Mouse (Mus musculus): ENCODE measurements around the gene Stx8. TPM values are rescaled to one million over a fixed set of nuclear protein-coding genes. Genes with fewer than 3 reads are reported as not detected.

The Stx8 gene
- polyA plus RNA-seq, 1 experiment from 2014 or later: 59.7 TPM

DNA sequence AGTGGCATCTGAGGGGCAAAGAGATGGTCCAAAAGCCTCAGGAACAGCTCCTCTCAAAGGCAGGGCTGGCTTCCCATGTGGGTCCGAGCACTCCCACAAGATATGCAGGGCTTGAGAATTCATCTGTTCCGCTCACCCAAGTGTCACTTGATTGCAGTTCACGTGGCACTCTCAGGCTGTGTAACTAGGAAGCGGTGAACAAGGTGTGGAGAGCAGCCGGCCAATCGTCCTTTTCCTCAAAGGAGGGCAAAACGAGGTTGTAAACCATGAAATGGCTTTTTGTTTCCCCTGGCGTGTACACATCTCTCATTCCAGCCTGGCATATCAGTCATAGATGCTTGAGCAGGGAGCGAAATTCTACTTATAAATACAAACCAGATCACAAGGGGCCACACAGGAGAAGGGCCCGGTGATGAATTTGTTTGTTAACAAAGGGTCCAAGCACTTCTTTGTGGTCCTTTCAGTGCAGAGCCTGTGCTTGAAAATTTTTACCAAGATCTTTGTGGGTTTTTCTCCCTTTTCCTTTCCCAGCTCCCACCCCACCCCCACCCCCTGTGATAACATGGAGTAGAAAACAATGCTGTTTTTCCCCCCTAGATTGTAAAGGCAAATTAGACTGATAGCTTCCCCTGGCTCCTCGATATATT lies 147.6 kb downstream of the Stx8 start:
- Histone ChIP-seq H3K4me1 (replicated peaks) (peaks cover 5% of the 10 kb centered on the region; the same call in 1 of the 2 replicates), H3K27me3 (replicated peaks) (no peaks in the 10 kb centered on the region), H3K36me3 (no peaks in the 10 kb centered on the region), H3K27ac (no peak overlapping the region), H3K4me3 (replicated peaks) (no peak overlapping the region), H3K4me2 (replicated peaks) (no peak overlapping the region), H3K9me3 (no peaks in the 10 kb centered on the region), H3K9ac (no peak overlapping the region)
- WGBS: 41% methylated on average over 11 of the region's 11 CpGs
- no peak for ATAC-seq

DNA sequence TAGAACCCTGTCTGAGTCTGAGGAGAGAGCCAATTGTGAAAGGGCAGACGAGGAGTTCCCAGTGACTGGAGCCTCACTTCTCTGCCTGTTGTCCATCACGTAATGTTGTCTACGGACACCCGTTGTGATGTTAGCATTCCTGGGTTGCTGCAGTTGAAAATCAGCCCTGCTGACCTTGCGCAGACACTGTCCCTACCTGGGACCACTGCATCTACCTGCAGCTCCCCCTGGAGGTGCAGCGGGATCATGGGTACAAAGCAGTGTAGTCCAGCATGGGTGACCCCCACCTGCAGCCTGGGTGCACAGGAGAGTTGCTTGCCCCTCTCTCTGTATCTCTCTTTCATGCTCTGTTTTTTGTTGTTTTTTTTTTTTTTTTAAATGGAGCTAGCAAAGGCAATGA lies 148.2 kb downstream of the Stx8 start:
- no peaks in the 10 kb centered on the region for H3K9me3 ChIP-seq
- H3K9ac ChIP-seq: no peak overlapping the region
- H3K4me3 ChIP-seq (replicated peaks): no peak overlapping the region
- no peak overlapping the region for H3K4me2 ChIP-seq (replicated peaks)
- no peaks in the 10 kb centered on the region for H3K27me3 ChIP-seq (replicated peaks)
- ATAC-seq: no peak
- peaks cover 5% of the 10 kb centered on the region; the same call in 1 of the 2 replicates for H3K4me1 ChIP-seq (replicated peaks)
- H3K27ac ChIP-seq: no peak overlapping the region
- WGBS: 37% methylated on average over 6 of the region's 6 CpGs
- H3K36me3 ChIP-seq: no peaks in the 10 kb centered on the region

DNA sequence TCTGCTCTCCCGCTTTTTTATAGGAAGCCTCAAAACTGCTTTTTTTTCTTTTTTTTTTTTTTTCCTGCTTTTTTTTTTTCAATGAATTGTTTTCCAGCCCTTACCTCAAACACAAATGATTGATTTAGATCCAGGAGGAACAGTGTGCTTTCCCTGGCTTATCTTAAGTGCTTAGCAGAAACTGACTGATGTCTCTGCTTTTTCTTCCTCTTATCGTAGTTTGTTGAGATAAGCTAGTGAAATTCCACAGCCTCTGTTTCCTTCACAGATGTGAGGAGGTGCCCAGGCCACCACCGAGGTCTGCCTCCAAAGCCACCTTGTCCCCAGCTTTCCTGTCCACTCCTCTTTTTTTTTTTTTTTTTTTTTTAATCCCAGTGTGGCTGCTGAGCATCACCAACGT lies 150.2 kb downstream of the Stx8 start:
- Histone ChIP-seq H3K4me2 (replicated peaks) (no peak overlapping the region), H3K4me1 (replicated peaks) (peaks cover 5% of the 10 kb centered on the region; the same call in 1 of the 2 replicates), H3K27ac (no peak overlapping the region), H3K9me3 (no peaks in the 10 kb centered on the region), H3K9ac (no peak overlapping the region), H3K27me3 (replicated peaks) (no peaks in the 10 kb centered on the region), H3K36me3 (no peaks in the 10 kb centered on the region), H3K4me3 (replicated peaks) (no peak overlapping the region)
- no peak for ATAC-seq
- 36% methylated on average over 4 of the region's 4 CpGs for WGBS

DNA sequence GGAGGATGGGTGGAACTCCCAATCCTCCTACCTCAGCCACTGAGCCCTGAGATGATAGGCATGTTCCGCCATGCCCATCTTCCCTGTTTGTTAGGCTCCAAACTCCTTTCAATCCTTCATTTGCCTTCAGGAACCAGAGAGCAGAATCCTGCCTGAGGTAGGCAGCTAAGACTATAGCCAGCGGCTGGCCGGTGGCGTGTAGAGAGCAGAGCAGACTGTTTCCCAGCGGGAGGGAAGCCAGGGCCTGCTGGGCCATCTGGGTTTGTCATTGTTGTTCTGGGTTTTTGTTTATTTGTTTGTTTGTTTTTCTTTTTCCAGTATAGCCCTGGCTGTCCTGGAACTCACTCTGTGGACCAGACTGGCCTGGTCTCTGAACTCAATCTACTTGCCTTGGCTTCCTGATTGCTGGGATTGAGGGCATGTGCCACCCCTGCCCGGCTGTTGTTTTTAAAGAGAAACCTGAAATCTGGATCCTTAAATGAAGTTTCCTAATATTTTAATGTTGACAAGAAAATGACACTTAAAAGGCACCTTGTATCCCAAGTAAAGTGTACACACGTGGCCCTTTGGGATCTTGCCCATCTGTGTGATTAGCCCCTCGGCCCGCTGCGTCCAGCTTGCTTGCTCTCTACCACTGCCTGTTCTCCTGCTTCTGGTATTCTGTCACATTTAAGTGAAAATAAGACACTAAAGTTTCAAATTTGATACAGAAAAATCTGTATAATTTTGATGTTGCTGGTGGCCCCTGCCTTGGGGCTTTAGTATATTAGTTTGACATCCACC lies 152.1 kb downstream of the Stx8 start:
- Histone ChIP-seq H3K4me2 (replicated peaks) (no peak overlapping the region), H3K27ac (no peak overlapping the region), H3K36me3 (no peaks in the 10 kb centered on the region), H3K27me3 (replicated peaks) (no peaks in the 10 kb centered on the region), H3K9ac (no peak overlapping the region), H3K9me3 (no peaks in the 10 kb centered on the region), H3K4me1 (replicated peaks) (peaks cover 5% of the 10 kb centered on the region; the same call in 1 of the 2 replicates), H3K4me3 (replicated peaks) (no peak overlapping the region)
- 94% methylated on average over 10 of the region's 10 CpGs for WGBS
- no peak for ATAC-seq

DNA sequence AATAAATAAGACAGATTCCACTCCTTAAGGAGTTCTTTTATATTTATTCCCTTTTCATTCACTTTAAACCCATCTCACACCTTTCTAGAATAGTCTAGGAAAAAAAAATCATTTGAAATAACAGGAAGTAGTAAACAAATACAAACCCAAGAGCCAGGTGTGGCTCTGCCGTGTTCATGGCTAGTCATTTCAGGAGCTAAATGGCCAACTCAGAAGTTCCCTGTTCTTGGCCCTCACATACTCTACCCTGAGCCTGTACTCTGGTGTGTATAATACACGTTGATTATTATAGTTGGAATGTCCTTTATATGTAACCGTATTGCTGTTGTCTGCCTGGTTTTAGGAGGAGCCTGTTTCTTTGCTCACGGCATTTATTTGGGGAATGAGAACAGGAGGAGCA lies 152.7 kb downstream of the Stx8 start:
- Histone ChIP-seq H3K4me2 (replicated peaks) (no peak overlapping the region), H3K36me3 (no peaks in the 10 kb centered on the region), H3K4me3 (replicated peaks) (no peak overlapping the region), H3K4me1 (replicated peaks) (no peaks in the 10 kb centered on the region; the same call in 1 of the 2 replicates), H3K27me3 (replicated peaks) (no peaks in the 10 kb centered on the region), H3K27ac (no peak overlapping the region), H3K9me3 (no peaks in the 10 kb centered on the region), H3K9ac (no peak overlapping the region)
- no peak for ATAC-seq
- WGBS: 80% methylated on average over 4 of the region's 4 CpGs

DNA sequence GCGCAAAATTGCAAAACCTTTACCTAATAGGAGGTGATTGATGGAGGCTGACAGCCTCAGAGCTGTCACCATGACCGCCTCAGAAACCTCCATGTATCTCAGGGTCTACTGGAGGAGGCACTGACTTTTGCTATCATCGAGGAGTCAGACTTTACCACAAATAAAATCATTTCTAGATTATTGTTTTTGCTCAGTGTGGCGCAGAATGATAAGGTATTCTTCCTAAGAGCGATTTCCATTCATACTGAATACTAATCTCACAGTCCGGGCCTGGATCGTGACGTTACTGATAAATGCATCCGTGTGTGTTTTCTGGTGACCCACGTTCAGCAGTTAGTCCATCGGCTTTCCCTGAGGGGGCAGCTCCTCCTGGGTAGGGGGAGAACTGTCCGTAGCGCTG lies 153.1 kb downstream of the Stx8 start:
- H3K4me3 ChIP-seq (replicated peaks): no peak overlapping the region
- H3K27me3 ChIP-seq (replicated peaks): no peaks in the 10 kb centered on the region
- H3K9ac ChIP-seq: no peak overlapping the region
- no peaks in the 10 kb centered on the region; the same call in 1 of the 2 replicates for H3K4me1 ChIP-seq (replicated peaks)
- no peaks in the 10 kb centered on the region for H3K36me3 ChIP-seq
- no peaks in the 10 kb centered on the region for H3K9me3 ChIP-seq
- no peak for ATAC-seq
- WGBS: 90% methylated on average over 13 of the region's 13 CpGs
- H3K4me2 ChIP-seq (replicated peaks): no peak overlapping the region
- H3K27ac ChIP-seq: no peak overlapping the region

DNA sequence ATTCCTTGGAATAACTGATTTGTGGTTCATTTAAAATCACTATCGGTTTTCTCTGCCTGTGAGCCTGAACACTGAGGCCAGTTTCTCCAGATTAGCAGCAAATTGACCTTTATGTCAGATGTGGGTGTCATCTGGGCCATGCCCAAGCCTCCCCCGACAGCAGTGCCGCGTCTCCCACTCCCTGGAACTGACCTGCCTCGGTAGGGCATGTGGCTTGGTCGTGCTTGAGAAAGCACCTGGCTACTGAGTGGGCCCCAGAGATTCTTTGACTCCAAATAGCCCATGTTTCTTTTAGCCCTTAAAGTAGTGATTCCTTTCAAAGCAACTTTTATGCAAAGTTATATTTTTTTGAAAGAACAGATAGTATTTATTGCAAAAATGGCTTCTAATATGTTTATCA lies 155.3 kb downstream of the Stx8 start:
- no peaks in the 10 kb centered on the region for H3K9me3 ChIP-seq
- no peak overlapping the region for H3K4me3 ChIP-seq (replicated peaks)
- no peaks in the 10 kb centered on the region for H3K27me3 ChIP-seq (replicated peaks)
- no peak overlapping the region for H3K9ac ChIP-seq
- no peaks in the 10 kb centered on the region for H3K36me3 ChIP-seq
- 53% methylated on average over 6 of the region's 6 CpGs for WGBS
- H3K27ac ChIP-seq: no peak overlapping the region
- ATAC-seq: no peak
- H3K4me1 ChIP-seq (replicated peaks): no peaks in the 10 kb centered on the region
- no peak overlapping the region for H3K4me2 ChIP-seq (replicated peaks)

DNA sequence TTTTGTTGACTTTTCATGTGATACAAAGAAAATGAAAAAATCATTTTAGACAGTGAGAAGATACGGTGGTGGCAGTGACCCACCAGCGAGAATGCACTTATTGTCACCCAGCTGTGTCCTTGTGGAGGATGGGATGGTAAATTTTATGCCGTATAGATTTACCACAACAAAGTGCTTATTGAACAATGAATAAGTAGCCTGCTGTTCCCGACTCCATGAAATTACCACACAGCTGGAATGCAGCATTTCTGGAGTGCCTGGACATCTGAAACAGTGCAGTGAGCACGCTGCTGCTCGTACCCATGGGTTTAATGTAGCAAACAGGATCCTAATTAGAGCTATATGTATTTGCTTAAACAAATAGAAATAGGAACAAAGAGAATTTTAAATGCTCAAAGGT lies 155.7 kb downstream of the Stx8 start:
- Histone ChIP-seq H3K27ac (no peak overlapping the region), H3K36me3 (no peaks in the 10 kb centered on the region), H3K4me1 (replicated peaks) (no peaks in the 10 kb centered on the region), H3K27me3 (replicated peaks) (no peaks in the 10 kb centered on the region), H3K9ac (no peak overlapping the region), H3K9me3 (no peaks in the 10 kb centered on the region), H3K4me3 (replicated peaks) (no peak overlapping the region), H3K4me2 (replicated peaks) (no peak overlapping the region)
- no peak for ATAC-seq
- 54% methylated on average over 6 of the region's 6 CpGs for WGBS

DNA sequence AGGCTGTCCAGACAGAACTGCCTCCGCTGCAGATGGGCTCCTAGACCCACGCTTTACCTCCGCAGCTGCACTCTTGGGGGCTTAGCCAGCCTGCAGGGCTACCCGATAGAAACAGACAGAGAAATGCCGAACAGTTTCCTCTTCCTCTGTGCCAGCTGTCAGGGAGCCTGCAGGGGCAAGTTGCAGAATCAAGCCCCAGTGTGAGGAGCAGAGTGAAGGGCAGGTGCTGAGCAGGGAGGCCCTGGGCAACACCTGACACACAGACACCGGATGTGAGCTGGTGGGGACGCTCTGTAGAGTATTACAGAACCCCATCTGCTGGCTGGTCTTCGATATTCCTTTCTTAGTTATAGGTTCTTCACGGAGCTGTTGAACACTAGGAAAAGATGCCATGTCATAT lies 160.1 kb downstream of the Stx8 start:
- WGBS: 79% methylated on average over 9 of the region's 9 CpGs
- Histone ChIP-seq H3K9ac (no peak overlapping the region), H3K4me3 (replicated peaks) (no peak overlapping the region), H3K4me2 (replicated peaks) (no peak overlapping the region), H3K4me1 (replicated peaks) (no peaks in the 10 kb centered on the region), H3K27me3 (replicated peaks) (no peaks in the 10 kb centered on the region), H3K9me3 (no peaks in the 10 kb centered on the region), H3K36me3 (no peaks in the 10 kb centered on the region), H3K27ac (no peak overlapping the region)
- no peak for ATAC-seq

DNA sequence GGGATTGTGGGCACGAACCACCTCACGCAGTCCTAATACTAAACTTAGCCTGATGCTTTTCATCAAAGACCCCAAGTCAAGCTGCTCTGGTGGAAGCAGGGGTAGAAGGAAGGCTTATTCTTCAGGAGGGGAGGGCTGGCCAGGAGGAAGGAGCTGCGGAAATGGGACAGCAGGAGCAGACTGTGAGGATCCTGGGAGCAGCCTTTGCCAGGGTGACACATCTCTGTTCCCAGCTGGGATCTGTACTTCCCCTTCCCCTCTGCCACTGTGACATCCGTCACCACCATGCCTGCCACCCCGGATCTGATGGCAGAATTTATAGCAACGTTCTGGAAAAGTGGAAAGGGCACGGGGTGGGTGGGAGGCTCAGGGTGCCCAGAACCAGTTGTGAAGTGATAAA lies 168.5 kb downstream of the Stx8 start:
- H3K4me1 ChIP-seq (replicated peaks): 0 out of 2 replicates have a peak, but pooled peaks cover 7% of the 10 kb centered on the region
- no peaks in the 10 kb centered on the region for H3K36me3 ChIP-seq
- no peak overlapping the region for H3K4me3 ChIP-seq (replicated peaks)
- H3K9ac ChIP-seq: no peak overlapping the region
- 56% methylated on average over 7 of the region's 7 CpGs for WGBS
- H3K27me3 ChIP-seq (replicated peaks): no peaks in the 10 kb centered on the region
- no peak overlapping the region for H3K4me2 ChIP-seq (replicated peaks)
- H3K27ac ChIP-seq: no peak overlapping the region
- no peaks in the 10 kb centered on the region for H3K9me3 ChIP-seq
- ATAC-seq: no peak

DNA sequence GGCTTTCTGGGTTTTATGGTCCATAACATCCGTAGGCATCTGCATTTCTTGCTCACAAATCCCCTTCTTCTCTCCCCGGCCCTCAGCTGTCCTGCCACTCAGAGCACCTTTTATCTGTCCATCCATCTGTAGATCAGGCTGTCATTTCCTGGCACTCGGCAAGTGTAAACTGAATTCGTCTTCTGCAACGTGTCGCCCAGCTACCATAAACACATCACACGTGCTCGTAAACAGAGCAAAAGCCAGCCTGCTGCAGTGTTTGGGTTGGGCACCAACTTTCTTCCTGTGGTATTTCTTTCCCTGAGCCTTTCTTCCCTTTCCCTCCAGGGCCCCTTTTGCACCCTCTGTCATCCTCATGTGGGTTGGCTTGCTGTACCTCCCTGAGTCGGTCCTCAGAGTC lies 169.4 kb downstream of the Stx8 start:
- no peak for ATAC-seq
- Histone ChIP-seq H3K4me3 (replicated peaks) (no peak overlapping the region), H3K9me3 (no peaks in the 10 kb centered on the region), H3K9ac (no peak overlapping the region), H3K36me3 (no peaks in the 10 kb centered on the region), H3K27me3 (replicated peaks) (no peaks in the 10 kb centered on the region), H3K27ac (no peak overlapping the region), H3K4me2 (replicated peaks) (no peak overlapping the region), H3K4me1 (replicated peaks) (0 out of 2 replicates have a peak, but pooled peaks cover 7% of the 10 kb centered on the region)
- WGBS: 20% methylated on average over 9 of the region's 9 CpGs

DNA sequence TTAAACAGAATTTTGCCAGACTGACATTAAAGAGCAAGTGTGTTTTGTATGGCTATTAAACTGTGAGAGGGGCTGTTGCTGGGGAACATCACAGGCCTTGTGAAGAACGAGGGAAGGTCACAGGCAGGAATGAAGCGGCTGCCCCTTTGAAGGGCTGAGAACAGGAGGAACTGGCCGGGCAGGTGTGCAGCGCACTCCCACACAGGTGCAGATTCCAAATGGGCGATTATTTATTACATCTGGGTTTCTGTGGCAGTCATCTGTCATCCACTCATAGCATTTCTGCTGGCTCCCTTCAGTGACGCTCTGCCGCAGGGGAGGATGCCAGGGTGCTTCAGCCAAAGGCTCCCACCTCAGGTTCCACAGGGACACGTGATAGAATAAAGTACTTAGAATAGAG lies 170.7 kb downstream of the Stx8 start:
- Histone ChIP-seq H3K36me3 (no peaks in the 10 kb centered on the region), H3K4me1 (replicated peaks) (0 out of 2 replicates have a peak, but pooled peaks cover 7% of the 10 kb centered on the region), H3K9me3 (no peaks in the 10 kb centered on the region), H3K4me3 (replicated peaks) (no peak overlapping the region), H3K27me3 (replicated peaks) (no peaks in the 10 kb centered on the region), H3K9ac (no peak overlapping the region), H3K27ac (no peak overlapping the region), H3K4me2 (replicated peaks) (no peak overlapping the region)
- ATAC-seq: peak; percentile 66
- 49% methylated on average over 8 of the region's 8 CpGs for WGBS

DNA sequence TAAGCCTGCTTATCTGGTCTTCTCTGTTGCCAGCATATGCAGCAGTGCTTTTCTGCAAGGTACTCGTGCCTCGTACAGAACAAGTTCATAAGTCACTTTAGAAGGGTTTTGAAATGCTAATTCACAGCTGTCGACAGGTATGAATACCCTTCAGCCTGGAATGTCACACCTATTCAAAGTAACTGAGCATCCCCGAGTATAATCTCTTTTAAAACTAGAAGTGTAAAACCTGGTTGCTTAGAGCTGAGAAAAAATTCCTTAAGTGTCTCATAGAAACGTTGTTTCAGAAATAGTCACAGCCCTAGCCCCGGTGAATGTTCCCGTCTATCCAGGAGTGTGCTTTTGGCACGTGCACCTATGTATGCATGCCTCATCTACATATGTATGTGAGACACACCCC lies 176.3 kb downstream of the Stx8 start:
- no peak for ATAC-seq
- WGBS: 52% methylated on average over 8 of the region's 8 CpGs
- Histone ChIP-seq H3K9ac (no peak overlapping the region), H3K4me3 (replicated peaks) (no peak overlapping the region), H3K9me3 (no peaks in the 10 kb centered on the region), H3K4me2 (replicated peaks) (no peak overlapping the region), H3K4me1 (replicated peaks) (peaks cover 10% of the 10 kb centered on the region), H3K27me3 (replicated peaks) (no peaks in the 10 kb centered on the region), H3K36me3 (no peaks in the 10 kb centered on the region), H3K27ac (no peak overlapping the region)

All from intestine, embryonic 15.5 days (tissue).